Mouse (Mus musculus) stomach, embryonic 14.5 days (tissue): ENCODE measurements at regions not wholly inside any gene's neighbourhood (a gene's known extent, or its start where the extent isn't known, plus 50 kb on each side); places are given as distances from the start of the nearest gene placed in this dataset.

Experiments
- ATAC-seq: fragments of 200-750 bp; cut with Nextera tagmentation; 2 replicates; pipeline ENCODE4 v1.8.0; 2017; ENCODE audit warnings: low read depth, moderate TSS enrichment; ENCODE audit not compliant: insufficient number of reproducible peaks, insufficient read depth, low FRiP score
- H3K27ac ChIP-seq: fragments of 300-500 bp; sonication (generic); 2 replicates; pipeline ENCODE4 v1.5.1; 2014; ENCODE audit warnings: mild to moderate bottlenecking, low read length, moderate library complexity, mixed read lengths
- H3K27me3 ChIP-seq: fragments of 300-500 bp; sonication (generic); 2 replicates; pipeline ENCODE4 v1.6.1; 2014; ENCODE audit warnings: low read length, control low read depth, mixed read lengths; ENCODE audit not compliant: control insufficient read depth, insufficient read depth
- H3K36me3 ChIP-seq: fragments of 300-500 bp; sonication (generic); 2 replicates; pipeline ENCODE4 v1.6.1; 2014; ENCODE audit warnings: mild to moderate bottlenecking, control low read depth, low read length, moderate library complexity, mixed read lengths; ENCODE audit not compliant: control insufficient read depth, insufficient read depth
- H3K4me1 ChIP-seq: fragments of 300-500 bp; sonication (generic); 2 replicates; pipeline ENCODE4 v1.6.1; 2014; ENCODE audit warnings: low read length, control low read depth, mixed read lengths; ENCODE audit not compliant: control insufficient read depth, insufficient read depth
- H3K4me2 ChIP-seq: fragments of 300-500 bp; sonication (generic); replicated peaks from 2 replicates; pipeline ENCODE4 v1.6.1; 2014; ENCODE audit warnings: low read depth, low read length, control low read depth
- H3K4me3 ChIP-seq: fragments of 300-500 bp; sonication (generic); 2 replicates; pipeline ENCODE4 v1.5.1; 2014; ENCODE audit warnings: low read depth, low read length, control low read depth
- H3K9ac ChIP-seq: fragments of 300-500 bp; sonication (generic); replicated peaks from 2 replicates; pipeline ENCODE4 v1.6.1; 2014; ENCODE audit warnings: low read depth, mild to moderate bottlenecking, control low read depth, low read length, moderate library complexity, mixed read lengths
- H3K9me3 ChIP-seq: fragments of 300-500 bp; sonication (generic); 2 replicates; pipeline ENCODE4 v1.6.1; 2016; ENCODE audit warnings: low read depth, low read length, control low read depth; ENCODE audit not compliant: control insufficient read depth
- WGBS: fragments of 180-500 bp; shearing (Covaris S2); extraction: QIAGEN DNeasy Blood & Tissue Kit; methylation state at CpG from one replicate; pipeline ENCODE4 v1.1.7; 2014; 5-methylcytosine and 5-hydroxymethylcytosine counted together

GRCm38 (mm10) chr1:186887127-186887526 is 80.1 kb upstream of the D1Pas1 start:
- ATAC-seq: no peak
- Histone ChIP-seq H3K27me3 (no peaks in the 10 kb centered on the region), H3K27ac (no peak overlapping the region), H3K4me1 (no peaks in the 10 kb centered on the region), H3K36me3 (no peaks in the 10 kb centered on the region), H3K9me3 (no peaks in the 10 kb centered on the region), H3K4me2 (no peak overlapping the region), H3K4me3 (no peak overlapping the region), H3K9ac (no peak overlapping the region)
- WGBS: 73% methylated on average over 3 of the region's 3 CpGs

GRCm38 (mm10) chr1:186880391-186880790 is 86.8 kb upstream of the D1Pas1 start:
- Histone ChIP-seq H3K27ac (no peak overlapping the region), H3K9ac (no peak overlapping the region), H3K4me2 (no peak overlapping the region), H3K4me1 (no peaks in the 10 kb centered on the region), H3K36me3 (no peaks in the 10 kb centered on the region), H3K27me3 (no peaks in the 10 kb centered on the region), H3K4me3 (no peak overlapping the region), H3K9me3 (no peaks in the 10 kb centered on the region)
- no peak for ATAC-seq
- WGBS: 68% methylated on average over 2 of the region's 2 CpGs

GRCm38 (mm10) chr1:186860608-186861444 is 106.4 kb upstream of the D1Pas1 start:
- ATAC-seq: no peak
- Histone ChIP-seq H3K9ac (no peak overlapping the region), H3K27ac (no peak overlapping the region), H3K4me2 (no peak overlapping the region), H3K4me3 (no peak overlapping the region), H3K27me3 (no peaks in the 10 kb centered on the region), H3K36me3 (no peaks in the 10 kb centered on the region), H3K4me1 (no peaks in the 10 kb centered on the region), H3K9me3 (no peaks in the 10 kb centered on the region)
- WGBS: 85% methylated on average over 10 of the region's 10 CpGs

GRCm38 (mm10) chr1:186858285-186858684 is 108.9 kb upstream of the D1Pas1 start:
- WGBS: 88% methylated on average over 21 of the region's 21 CpGs
- Histone ChIP-seq H3K4me2 (no peak overlapping the region), H3K4me3 (no peak overlapping the region), H3K9ac (no peak overlapping the region), H3K36me3 (no peaks in the 10 kb centered on the region), H3K27ac (no peak overlapping the region), H3K9me3 (no peaks in the 10 kb centered on the region), H3K4me1 (no peaks in the 10 kb centered on the region), H3K27me3 (no peaks in the 10 kb centered on the region)
- no peak for ATAC-seq

- no peak for ATAC-seq
- no peak overlapping the region for H3K4me3 ChIP-seq
- H3K27ac ChIP-seq: no peak overlapping the region
- H3K36me3 ChIP-seq: no peaks in the 10 kb centered on the region
- no peak overlapping the region for H3K4me2 ChIP-seq
- no peaks in the 10 kb centered on the region for H3K9me3 ChIP-seq
- H3K9ac ChIP-seq: no peak overlapping the region
- H3K4me1 ChIP-seq: no peaks in the 10 kb centered on the region
- H3K27me3 ChIP-seq: no peaks in the 10 kb centered on the region
- 51% methylated on average over 3 of the region's 3 CpGs for WGBS
Measured at GRCm38 (mm10) chr1:186855474-186856036, 106.4 kb upstream of the Rrp15 start.

GRCm38 (mm10) chr1:186845256-186845655 is 96.1 kb upstream of the Rrp15 start:
- H3K9me3 ChIP-seq: no peaks in the 10 kb centered on the region
- ATAC-seq: no peak
- no peak overlapping the region for H3K4me2 ChIP-seq
- H3K27ac ChIP-seq: no peak overlapping the region
- 73% methylated on average over 7 of the region's 7 CpGs for WGBS
- no peaks in the 10 kb centered on the region for H3K27me3 ChIP-seq
- H3K4me1 ChIP-seq: no peaks in the 10 kb centered on the region
- H3K36me3 ChIP-seq: no peaks in the 10 kb centered on the region
- no peak overlapping the region for H3K4me3 ChIP-seq
- H3K9ac ChIP-seq: no peak overlapping the region

GRCm38 (mm10) chr1:186833896-186834800 is 85.0 kb upstream of the Rrp15 start:
- no peak overlapping the region; the same call in 1 of the 2 replicates for H3K9ac ChIP-seq
- H3K9me3 ChIP-seq: no peaks in the 10 kb centered on the region
- H3K36me3 ChIP-seq: no peaks in the 10 kb centered on the region
- peak overlapping the region; percentile 71 for H3K4me2 ChIP-seq
- peak; percentile 46; the same call in 1 of the 2 replicates for ATAC-seq
- H3K27ac ChIP-seq: no peak overlapping the region
- 0 out of 2 replicates have a peak, but pooled peaks cover 4% of the 10 kb centered on the region for H3K27me3 ChIP-seq
- 0 out of 2 replicates have a peak, but pooled peaks cover 4% of the 10 kb centered on the region for H3K4me1 ChIP-seq
- peak overlapping the region; percentile 20 for H3K4me3 ChIP-seq
- WGBS: 2% methylated on average over 43 of the region's 43 CpGs

- Histone ChIP-seq H3K4me2 (peak overlapping the region; percentile 71), H3K36me3 (no peaks in the 10 kb centered on the region), H3K4me3 (peak overlapping the region; percentile 20), H3K9ac (no peak overlapping the region; the same call in 1 of the 2 replicates), H3K4me1 (0 out of 2 replicates have a peak, but pooled peaks cover 4% of the 10 kb centered on the region), H3K9me3 (no peaks in the 10 kb centered on the region), H3K27me3 (0 out of 2 replicates have a peak, but pooled peaks cover 4% of the 10 kb centered on the region), H3K27ac (no peak overlapping the region)
- WGBS: 3% methylated on average over 17 of the region's 17 CpGs
- no peak for ATAC-seq
Measured at GRCm38 (mm10) chr1:186833441-186833895, 84.3 kb upstream of the Rrp15 start.
